Mouse (Mus musculus) liver, embryonic 11.5 days (tissue): ENCODE data around the gene Gtf3c2. TPM values are rescaled to one million over a fixed set of nuclear protein-coding genes. Genes with fewer than 3 reads are reported as not detected.
A peak's percentile ranks its signal among the peaks of the same experiment; 100 is the strongest.

Source experiments
- ATAC-seq: fragments of 200-750 bp; cut with Nextera tagmentation; replicated peaks from 2 replicates; pipeline ENCODE4 v1.8.0; 2017; ENCODE audit warnings: moderate number of reproducible peaks, mild to moderate bottlenecking, moderate TSS enrichment, moderate library complexity; ENCODE audit not compliant: low FRiP score
- DNase-seq: peaks from one replicate; pipeline ENCODE4 v3.0.0-alpha.2; 2017; ENCODE audit warnings: low spot score
- H3K27ac ChIP-seq: fragments of 300-500 bp; sonication (generic); 2 replicates; pipeline ENCODE4 v1.5.1; 2014; ENCODE audit warnings: mild to moderate bottlenecking, low read depth, low read length, control low read depth
- H3K27me3 ChIP-seq: fragments of 300-500 bp; sonication (generic); replicated peaks from 2 replicates; pipeline ENCODE4 v1.6.1; 2014; ENCODE audit warnings: low read length, mixed read lengths; ENCODE audit not compliant: control insufficient read depth, insufficient read depth
- H3K36me3 ChIP-seq: fragments of 300-500 bp; sonication (generic); 2 replicates; pipeline ENCODE4 v1.6.1; 2014; ENCODE audit warnings: mild to moderate bottlenecking, low read length, moderate library complexity, mixed read lengths; ENCODE audit not compliant: control insufficient read depth, insufficient read depth
- H3K4me1 ChIP-seq: fragments of 300-500 bp; sonication (generic); replicated peaks from 2 replicates; pipeline ENCODE4 v1.6.1; 2014; ENCODE audit warnings: low read length, mixed read lengths; ENCODE audit not compliant: control insufficient read depth, insufficient read depth
- H3K4me2 ChIP-seq: fragments of 300-500 bp; sonication (generic); 2 replicates; pipeline ENCODE4 v1.6.1; 2014; ENCODE audit warnings: mild to moderate bottlenecking, control low read depth, moderate library complexity
- H3K4me3 ChIP-seq: fragments of 300-500 bp; sonication (generic); 2 replicates; pipeline ENCODE4 v1.5.1; 2014; ENCODE audit warnings: low read depth, low read length, control low read depth
- H3K9ac ChIP-seq: fragments of 300-500 bp; sonication (generic); 2 replicates; pipeline ENCODE4 v1.6.1; 2014; ENCODE audit warnings: low read depth, low read length, control low read depth
- H3K9me3 ChIP-seq: fragments of 300-500 bp; sonication (generic); 2 replicates; pipeline ENCODE4 v1.6.1; 2016; ENCODE audit warnings: low read length, inconsistent platforms, mixed read lengths; ENCODE audit not compliant: control insufficient read depth
- WGBS: fragments of 180-500 bp; shearing (Covaris S2); extraction: QIAGEN DNeasy Blood & Tissue Kit; methylation state at CpG from one replicate; pipeline ENCODE4 v1.1.7; 2014; 5-methylcytosine and 5-hydroxymethylcytosine counted together
- polyA plus RNA-seq: library from polyadenylated mRNA; unstranded; fragments of >200 nt; fragmentation: Nextera tagmentation; extraction: Ambion mirVana; gene quantifications from 2 replicates; pipeline ENCODE4 v1.2.1, GENCODE M21; 2014

Gtf3c2 gene
- polyA plus RNA-seq, 1 experiment from 2014 or later = 77.2 TPM

DNA sequence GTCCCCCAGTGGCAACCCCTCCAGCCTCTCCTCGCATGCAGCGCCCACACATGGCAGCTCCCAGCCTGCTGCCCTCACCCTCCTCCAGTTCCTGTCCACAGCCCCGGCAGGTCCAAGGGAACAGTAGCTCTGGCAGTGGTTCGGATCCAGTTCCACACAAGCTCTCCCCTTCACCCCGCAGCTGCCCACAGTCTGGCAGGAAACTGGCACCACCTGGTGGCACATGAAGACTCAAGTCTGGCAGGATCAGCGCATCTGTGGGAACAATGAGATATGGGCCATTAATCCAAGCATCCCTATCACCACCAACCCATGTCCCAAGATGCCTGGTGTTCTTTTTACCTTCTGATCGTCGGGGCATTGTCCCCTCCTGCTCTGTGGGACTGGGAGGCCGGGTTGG is 19.9 kb upstream of the Gtf3c2 start:
- Histone ChIP-seq H3K27me3 (no peaks in the 10 kb centered on the region), H3K4me1 (peaks cover 20% of the 10 kb centered on the region), H3K4me3 (0 out of 2 replicates have a peak overlapping the region, but pooled peaks have one; percentile 86), H3K9ac (no peak overlapping the region), H3K4me2 (0 out of 2 replicates have a peak overlapping the region, but pooled peaks have one; percentile 6), H3K36me3 (peaks cover 68% of the 10 kb centered on the region), H3K27ac (no peak overlapping the region; the same call in 1 of the 2 replicates), H3K9me3 (peaks cover 5% of the 10 kb centered on the region)
- ATAC-seq (no peak), DNase-seq (no peak)
- WGBS = 87% methylated on average over 9 of the region's 9 CpGs

DNA sequence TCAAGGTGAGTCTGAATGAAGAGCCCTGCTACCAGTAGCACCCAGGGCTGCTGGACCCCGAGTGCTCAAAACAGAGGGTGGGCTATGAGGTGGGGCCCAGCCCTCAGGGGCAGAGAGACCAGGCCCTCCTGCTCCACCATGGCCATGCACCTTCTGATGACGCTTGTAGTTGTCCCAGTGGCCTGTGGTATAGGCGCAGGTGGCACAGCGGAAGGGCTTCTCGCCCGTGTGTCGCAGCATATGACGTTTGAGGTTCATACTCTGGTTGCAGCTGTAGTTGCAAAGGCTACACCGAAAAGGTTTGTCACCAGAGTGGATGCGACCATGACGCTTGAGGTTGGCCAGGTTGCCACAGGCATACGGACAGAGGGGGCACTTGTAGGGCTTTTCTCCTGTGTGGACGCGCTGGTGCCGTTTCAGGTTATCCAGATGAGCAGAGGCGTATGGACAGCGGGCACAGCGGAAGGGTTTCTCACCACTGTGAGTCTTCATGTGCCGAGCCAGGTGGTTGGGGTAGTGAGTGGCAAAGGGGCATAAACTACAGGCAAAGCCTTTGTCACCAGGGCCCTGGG is 19.5 kb upstream of the Gtf3c2 start:
- WGBS = 92% methylated on average over 19 of the region's 19 CpGs
- Histone ChIP-seq H3K4me3 (no peak overlapping the region), H3K9me3 (peaks cover 5% of the 10 kb centered on the region), H3K4me1 (peaks cover 25% of the 10 kb centered on the region), H3K4me2 (no peak overlapping the region), H3K36me3 (peaks cover 68% of the 10 kb centered on the region), H3K9ac (no peak overlapping the region; the same call in 1 of the 2 replicates), H3K27me3 (no peaks in the 10 kb centered on the region), H3K27ac (no peak overlapping the region; the same call in 1 of the 2 replicates)
- ATAC-seq = no peak
- no peak for DNase-seq

DNA sequence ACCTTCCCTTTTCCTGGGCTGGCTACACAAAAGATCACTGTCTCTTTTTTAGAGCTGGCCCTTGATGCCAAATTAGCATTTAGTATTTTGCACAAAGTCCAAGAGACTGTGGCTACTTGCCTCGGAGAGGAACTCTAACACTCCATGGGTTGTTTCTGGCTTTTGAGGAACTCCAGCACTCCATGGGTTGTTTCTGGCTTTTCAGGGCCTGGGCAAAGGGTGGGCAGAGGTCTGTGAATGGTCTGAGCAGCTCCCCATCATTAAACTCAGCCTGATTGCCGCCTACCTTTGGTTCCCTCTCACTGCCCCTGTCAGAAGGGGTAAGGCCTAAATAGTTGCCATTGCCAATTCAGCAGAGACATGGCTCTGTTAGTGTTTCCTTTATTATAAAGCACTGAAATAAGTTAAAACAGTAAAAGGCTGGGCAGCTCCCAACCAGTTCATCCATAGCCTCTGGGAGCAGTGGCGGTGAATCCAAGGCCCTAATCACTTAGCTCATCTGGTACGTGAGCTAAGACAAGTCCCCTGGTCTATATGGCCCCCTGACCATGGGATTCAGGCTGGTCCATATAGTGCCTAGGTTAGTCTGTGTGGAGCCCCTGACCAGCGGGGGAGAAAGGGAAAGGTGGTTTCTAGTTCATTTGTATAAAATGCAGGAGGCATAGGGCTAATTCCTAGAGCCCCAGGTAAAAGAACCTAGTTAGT is 18.8 kb upstream of the Gtf3c2 start:
- Histone ChIP-seq H3K4me2 (no peak overlapping the region), H3K4me1 (peaks cover 29% of the 10 kb centered on the region), H3K36me3 (peaks cover 63% of the 10 kb centered on the region), H3K9ac (no peak overlapping the region; the same call in 1 of the 2 replicates), H3K27ac (no peak overlapping the region), H3K4me3 (no peak overlapping the region), H3K9me3 (peaks cover 5% of the 10 kb centered on the region), H3K27me3 (no peaks in the 10 kb centered on the region)
- WGBS = 84% methylated on average over 5 of the region's 5 CpGs
- ATAC-seq = no peak
- DNase-seq = no peak

DNA sequence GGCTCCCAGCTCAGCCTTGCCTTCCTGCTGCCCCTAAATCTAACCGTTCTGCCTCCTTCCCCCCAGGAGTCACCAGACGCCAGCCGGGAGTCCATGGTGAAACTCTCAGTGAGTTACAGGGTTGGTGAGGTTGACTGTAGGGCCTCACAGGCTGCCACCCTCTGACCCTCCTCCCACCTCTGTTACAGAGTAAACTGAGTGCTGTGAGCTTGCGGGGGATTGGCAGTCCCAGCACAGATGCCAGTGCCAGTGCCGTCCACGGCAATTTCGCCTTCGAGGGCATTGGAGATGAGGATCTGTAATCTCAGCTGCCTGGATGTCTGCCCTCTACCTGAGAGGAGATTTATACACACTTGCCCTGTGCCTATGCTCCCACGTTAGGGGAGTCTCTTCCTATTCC is 18.2 kb upstream of the Gtf3c2 start:
- H3K9ac ChIP-seq = no peak overlapping the region
- no peak overlapping the region for H3K4me3 ChIP-seq
- H3K4me2 ChIP-seq = no peak overlapping the region
- WGBS = 82% methylated on average over 9 of the region's 9 CpGs
- DNase-seq (no peak), ATAC-seq (no peak)
- peaks cover 5% of the 10 kb centered on the region for H3K9me3 ChIP-seq
- peaks cover 58% of the 10 kb centered on the region for H3K36me3 ChIP-seq
- no peaks in the 10 kb centered on the region for H3K27me3 ChIP-seq
- no peak overlapping the region for H3K27ac ChIP-seq
- peaks cover 28% of the 10 kb centered on the region for H3K4me1 ChIP-seq

DNA sequence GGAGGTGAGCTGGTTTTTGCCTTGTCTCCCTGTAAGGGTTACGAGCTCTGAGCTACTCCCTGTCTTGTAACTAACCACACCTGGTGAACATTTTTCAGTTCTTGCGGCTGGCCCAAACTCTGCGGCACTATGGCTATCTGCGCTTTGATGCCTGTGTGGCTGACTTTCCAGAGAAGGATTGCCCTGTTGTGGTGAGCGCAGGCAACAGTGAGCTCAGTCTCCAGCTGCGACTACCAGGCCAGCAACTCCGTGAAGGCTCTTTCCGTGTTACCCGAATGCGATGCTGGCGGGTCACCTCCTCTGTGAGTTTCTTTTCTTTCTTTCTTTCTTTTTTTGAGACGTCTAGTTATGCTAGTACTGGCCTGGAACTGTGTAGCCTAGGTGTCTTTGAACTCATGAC is 17.1 kb upstream of the Gtf3c2 start:
- Histone ChIP-seq H3K9ac (no peak overlapping the region), H3K36me3 (peaks cover 52% of the 10 kb centered on the region)

DNA sequence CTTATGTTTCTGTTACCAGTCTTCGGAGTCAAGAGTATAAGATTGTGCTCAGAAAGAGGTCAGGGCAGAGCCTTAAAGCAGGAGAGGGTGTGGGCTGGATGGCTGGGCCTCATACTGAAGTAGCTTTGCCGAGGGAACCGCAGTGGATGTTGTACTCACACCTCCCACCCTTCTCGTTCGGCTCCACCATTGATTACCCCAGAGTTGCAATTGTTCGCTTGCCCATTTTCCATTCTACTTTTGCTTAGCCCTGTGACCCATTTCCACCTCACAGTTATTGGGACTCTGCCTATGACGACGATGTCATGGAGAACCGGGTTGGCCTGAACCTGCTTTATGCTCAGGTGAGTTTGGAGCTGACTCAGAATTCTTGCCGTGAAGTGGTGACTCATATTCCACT is 16.3 kb upstream of the Gtf3c2 start:
- Histone ChIP-seq H3K4me3 (no peak overlapping the region), H3K27me3 (no peaks in the 10 kb centered on the region), H3K9me3 (peaks cover 5% of the 10 kb centered on the region), H3K4me1 (peaks cover 22% of the 10 kb centered on the region), H3K36me3 (peaks cover 54% of the 10 kb centered on the region), H3K4me2 (no peak overlapping the region), H3K27ac (no peak overlapping the region), H3K9ac (no peak overlapping the region)
- 90% methylated on average over 10 of the region's 10 CpGs for WGBS
- no peak for DNase-seq
- ATAC-seq = no peak

More for the DNA sequence above, 17.1 kb upstream of the Gtf3c2 start:
- WGBS = 94% methylated on average over 12 of the region's 12 CpGs
- peaks cover 5% of the 10 kb centered on the region for H3K9me3 ChIP-seq
- ATAC-seq (no peak), DNase-seq (no peak)
- H3K4me2 ChIP-seq = no peak overlapping the region
- no peak overlapping the region for H3K4me3 ChIP-seq
- H3K4me1 ChIP-seq = peaks cover 20% of the 10 kb centered on the region
- no peaks in the 10 kb centered on the region for H3K27me3 ChIP-seq
- H3K27ac ChIP-seq = no peak overlapping the region

DNA sequence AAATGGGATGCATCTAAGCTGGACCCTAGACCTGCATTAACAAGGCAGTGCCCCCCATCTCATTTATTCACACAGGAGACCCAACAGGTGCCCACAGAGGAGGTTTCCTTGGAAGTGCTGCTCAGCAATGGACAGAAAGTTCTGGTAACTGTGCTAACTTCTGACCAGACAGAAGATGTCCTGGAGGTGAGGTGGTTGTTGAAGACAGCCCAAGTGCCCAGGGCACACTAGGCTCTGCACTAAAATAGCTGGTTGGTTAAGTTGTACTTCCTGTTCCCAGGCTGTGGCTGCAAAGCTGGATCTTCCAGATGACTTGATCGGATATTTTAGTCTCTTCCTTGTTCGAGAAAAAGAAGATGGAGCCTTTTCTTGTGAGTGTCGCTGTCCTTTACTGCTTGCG is 15.7 kb upstream of the Gtf3c2 start:
- H3K4me1 ChIP-seq = peaks cover 18% of the 10 kb centered on the region

DNA sequence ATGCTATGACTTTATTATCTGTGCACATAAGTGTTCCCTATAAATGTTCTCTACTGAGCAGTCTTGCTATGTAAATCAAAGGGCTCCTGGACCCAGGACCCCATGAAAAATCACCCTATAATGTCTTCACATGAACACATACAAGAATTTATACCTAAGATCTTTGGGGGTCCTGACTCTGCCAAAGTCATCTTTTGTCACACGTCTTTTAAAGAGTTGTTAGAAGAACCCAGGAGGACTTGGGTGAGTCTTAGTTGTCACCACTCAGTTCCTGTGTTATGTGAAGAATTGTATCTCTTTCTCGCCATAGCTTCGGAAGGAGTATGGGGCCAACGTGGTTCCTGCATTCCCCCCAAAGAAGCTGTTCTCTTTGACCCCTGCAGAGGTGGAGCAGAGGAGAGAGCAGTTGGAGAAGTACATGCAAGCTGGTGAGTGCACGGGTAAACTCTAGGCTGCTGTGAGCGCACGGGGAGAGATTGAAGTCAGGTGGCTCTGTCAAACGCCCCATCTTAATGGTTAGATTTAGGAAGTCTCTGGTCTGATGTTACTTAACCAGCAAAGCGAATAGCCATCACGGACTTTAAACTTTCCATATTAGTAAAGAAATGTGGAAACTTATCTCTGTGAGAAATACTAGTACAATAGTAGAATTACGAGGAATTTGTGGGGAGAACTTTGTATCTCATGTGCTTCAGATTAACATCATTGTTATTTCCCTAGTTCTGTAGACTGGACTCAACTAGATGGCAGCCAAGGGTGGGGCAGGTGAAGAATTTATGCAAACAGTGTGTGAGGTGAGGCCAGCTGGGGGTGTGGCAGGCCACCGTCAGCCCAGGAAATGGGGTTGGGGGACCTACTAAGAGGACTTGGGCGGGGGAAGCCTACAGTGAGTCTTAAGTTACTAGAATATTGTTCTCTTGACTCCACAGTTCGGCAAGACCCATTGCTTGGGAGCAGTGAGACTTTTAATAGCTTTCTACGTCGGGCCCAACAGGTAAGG is 14.8 kb upstream of the Gtf3c2 start:
- DNase-seq (no peak), ATAC-seq (no peak)
- Histone ChIP-seq H3K4me2 (peak overlapping the region; percentile 87), H3K4me1 (peaks cover 13% of the 10 kb centered on the region), H3K9ac (peak overlapping the region; percentile 2; the same call in 1 of the 2 replicates), H3K27me3 (no peaks in the 10 kb centered on the region), H3K4me3 (peak overlapping the region; percentile 80), H3K36me3 (peaks cover 59% of the 10 kb centered on the region), H3K27ac (no peak overlapping the region), H3K9me3 (no peaks in the 10 kb centered on the region)
- 91% methylated on average over 16 of the region's 16 CpGs for WGBS

More for the DNA sequence above, 15.7 kb upstream of the Gtf3c2 start:
- DNase-seq (no peak), ATAC-seq (no peak)
- Histone ChIP-seq H3K4me2 (no peak overlapping the region), H3K27ac (no peak overlapping the region), H3K9ac (no peak overlapping the region), H3K9me3 (peaks cover 5% of the 10 kb centered on the region), H3K4me3 (no peak overlapping the region), H3K27me3 (no peaks in the 10 kb centered on the region), H3K36me3 (peaks cover 59% of the 10 kb centered on the region)
- 93% methylated on average over 4 of the region's 4 CpGs for WGBS
